Mouse (Mus musculus): Measurements from ENCODE around the gene Gm20521.
"Not testable (repeated sequence)": the region's sequence is repeated elsewhere in the genome, so short reads cannot be mapped to it uniquely, and the experiment has no call there.

Gm20521 gene

DNA sequence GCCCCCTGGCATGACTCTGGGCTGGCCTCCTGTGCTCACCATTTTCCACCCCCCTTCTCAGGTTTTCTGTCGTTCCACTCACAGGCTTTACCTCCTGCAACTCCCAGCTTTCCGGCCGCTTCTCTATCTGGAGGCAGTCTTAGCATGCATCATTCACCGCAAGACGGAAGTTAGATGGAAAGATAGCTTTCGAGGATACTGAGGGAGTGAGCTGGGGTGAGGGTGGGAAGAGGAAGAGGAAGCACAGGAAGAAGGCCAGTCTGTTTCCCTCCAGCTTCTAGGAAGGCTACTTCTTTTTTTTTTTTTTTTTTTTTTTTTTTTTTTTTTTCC is 53.6 kb downstream of the Gm20521 start:
- DNase-seq (ENCODE audit: low spot score in 2 of 2), result no peak

DNA sequence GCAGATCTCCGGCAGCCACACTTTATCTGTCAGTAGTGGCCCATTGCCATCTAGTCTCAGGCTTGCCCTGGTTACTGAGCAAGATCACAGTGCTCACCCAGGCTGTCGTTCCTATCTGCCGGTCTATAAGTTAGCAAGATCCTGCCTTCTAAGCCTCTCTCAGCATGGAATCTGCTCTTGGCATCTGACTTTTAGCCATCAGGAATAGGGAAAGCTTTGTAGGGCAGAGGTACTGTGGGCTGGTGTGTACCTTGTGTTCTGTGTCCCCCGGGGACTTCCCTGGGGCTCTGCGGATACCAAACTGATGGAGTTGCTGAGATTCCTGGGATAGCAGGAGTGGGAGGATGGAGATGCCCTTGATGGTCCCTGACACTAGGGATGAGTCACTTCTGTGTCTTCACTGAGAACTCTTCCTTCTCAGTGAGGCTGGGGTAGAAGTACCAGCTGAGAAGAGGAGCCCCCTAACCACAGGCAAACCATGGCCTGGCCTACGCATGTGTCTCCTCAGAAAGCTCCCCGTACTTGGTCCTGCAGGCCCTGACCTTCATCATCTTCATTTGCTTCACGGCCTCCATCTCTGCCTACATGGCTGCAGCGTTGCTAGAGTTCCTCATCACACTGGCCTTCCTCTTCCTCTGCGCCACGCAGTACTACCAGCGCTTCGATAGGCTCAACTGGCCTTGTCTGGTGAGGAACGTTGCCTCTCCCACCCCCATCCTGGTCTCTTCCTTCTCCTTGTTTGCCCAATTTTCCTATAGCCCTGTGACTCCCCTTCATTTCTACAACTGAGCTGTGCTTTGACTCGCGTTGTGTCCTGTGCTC is 54.3 kb downstream of the Gm20521 start:
- no peak for DNase-seq (ENCODE audit: low spot score in 2 of 2)

DNA sequence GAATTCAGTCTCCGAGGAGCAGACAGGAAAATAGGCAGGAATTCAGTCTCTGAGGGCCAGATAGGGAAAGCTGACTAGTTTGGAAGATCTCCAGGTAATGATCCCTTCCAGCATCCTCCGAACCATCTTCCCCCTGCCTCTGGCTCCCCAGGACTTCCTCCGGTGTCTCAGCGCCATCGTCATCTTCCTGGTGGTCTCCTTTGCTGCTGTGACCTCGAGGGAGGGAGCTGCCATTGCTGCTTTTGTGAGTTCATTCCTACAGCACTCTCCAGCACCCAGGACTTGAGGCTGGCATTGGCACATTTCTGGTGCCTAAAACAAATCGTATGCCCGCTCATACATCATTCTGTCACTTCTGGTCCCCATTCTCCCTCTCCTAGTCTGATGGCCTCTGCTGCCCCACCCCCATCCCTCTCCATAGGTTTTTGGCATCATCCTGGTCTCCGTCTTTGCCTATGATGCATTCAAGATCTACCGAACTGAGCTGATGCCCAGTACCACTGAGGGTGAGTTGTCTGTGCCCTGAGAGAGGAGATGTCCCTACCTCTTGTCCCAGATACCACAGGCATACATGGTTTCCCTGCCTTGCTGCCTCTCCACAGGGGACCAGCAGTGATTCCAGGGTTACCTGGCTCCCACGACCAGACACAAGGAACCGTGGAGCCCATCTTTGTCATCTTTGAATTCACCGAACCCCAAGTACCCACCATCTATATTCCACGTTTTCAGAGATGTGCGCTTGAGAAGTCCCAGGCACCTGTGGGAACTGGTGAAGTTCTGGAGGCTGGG is 55.4 kb downstream of the Gm20521 start:
- no peak for DNase-seq (ENCODE audit: low spot score in 2 of 2)

DNA sequence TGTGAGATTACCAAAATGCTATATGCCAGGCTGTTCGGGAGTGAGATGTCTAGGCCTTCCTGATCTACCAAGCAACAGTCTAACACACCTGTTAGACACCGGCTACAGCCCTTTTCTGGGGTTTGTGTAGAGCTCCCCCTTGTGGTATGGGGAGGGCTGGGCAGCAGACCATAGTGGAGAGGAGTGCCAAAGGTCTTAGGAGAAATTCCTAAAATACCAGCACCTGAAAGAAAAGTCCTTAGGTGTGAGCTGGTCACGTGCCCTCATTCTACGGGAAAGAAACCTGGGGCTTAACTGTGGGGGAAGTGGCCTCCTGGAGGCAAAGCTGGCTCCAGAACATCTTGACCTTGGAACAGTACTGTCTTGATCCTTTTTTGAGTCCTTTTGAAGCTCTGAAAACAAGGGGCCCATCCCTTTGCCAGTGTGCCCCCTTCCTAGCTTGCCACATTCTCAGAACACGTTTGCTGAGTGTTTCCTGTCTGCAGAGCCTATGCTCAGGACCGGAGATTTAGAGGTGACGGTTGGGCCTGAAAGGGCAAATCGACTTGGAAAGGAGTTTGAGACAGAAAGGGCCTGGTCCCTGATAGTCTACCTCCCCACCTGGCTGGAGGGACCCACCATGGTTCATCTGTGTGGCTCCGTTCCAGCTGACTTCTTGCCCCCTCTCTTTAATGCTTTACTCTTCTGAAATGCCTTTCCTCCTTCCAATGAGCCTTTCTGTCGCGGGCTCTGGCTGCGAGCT is 56.4 kb downstream of the Gm20521 start:
- peak in 1 of 2 experiments; percentile 34 for DNase-seq (ENCODE audit: low spot score in 2 of 2)

DNA sequence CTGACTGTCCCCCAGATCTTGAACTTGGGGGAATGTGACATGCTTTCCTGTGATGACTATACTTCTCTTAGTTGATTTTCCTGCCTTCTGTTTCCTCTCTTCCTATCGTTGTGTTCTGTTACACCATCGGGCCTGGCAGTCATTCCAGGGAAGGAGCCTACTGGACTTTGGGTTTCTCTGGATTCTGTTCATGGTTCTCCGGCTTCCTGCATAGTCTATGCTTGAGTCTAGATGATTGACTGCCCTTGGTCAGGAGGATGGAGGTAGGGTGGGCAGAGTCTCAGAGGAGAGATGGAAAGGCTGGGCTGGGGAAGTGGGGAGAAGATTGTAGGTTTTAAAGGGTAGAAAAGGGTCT is 56.9 kb downstream of the Gm20521 start:
- DNase-seq (ENCODE audit: low spot score in 2 of 2), result no peak

DNA sequence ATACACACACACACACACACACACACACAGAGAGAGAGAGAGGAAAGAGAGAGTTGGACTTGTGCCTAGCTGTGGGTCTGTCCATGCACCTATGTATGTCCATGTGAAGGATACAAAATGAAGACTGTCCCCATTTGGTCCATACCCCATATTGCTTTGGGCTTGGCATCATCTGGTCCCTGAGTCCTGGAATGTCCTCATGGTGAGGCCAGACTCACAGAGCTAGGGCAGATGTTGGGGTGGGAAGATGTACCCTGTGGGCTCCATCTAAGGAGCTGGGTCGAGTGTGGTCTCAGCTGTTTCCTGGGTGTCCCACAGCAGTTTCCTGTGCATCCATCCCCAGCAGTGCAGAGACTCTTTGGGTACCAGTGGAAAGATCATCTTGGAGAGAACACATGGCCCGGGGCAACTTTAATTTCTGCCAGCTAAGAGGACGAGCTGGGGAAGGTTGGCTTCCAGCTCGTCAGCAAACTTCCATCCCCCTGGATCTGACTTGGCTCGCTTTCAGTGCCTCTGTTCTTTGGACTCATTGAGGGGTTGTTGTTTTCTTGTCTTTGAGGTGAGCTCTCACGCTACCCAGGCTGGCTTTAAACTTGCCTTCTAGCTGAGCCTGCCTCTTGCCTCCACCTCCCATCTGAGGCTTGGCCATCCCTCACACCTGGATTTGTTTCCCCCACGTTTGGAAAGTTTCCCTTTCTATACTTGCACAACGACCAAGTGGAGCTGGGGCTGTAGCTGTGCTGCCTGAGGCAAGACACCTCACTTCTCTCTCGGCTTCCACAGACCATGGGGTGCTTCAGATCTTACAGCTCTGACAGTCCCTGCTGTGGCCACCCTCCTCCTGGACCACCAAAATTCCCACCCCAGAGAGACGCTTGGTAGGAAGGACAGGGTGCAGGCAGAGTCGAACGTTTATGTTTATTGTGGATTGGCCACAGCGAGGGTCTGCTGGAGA is 58.1 kb downstream of the Gm20521 start:
- DNase-seq (ENCODE audit: low spot score in 2 of 2), result no peak

DNA sequence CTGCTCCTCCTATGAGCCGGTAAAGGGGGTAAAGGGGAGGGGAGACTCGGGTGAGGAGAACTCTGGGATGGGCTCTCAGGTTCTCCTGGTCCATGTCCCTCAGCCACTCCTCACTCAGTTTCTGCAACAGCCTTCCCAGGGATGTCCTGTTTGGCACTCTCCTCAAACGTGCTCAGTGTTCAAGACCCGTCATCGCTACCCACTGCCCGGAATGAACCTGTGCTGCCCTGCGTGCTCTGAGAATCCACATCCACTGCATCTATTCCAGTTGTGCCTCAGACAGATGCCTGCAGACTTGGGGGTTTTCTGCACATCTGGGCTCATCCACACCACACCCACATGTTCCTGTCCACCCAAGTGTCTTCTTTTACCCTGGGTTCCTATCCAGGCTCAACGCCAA is 59.2 kb downstream of the Gm20521 start:
- no peak for DNase-seq (ENCODE audit: low spot score in 2 of 2)

DNA sequence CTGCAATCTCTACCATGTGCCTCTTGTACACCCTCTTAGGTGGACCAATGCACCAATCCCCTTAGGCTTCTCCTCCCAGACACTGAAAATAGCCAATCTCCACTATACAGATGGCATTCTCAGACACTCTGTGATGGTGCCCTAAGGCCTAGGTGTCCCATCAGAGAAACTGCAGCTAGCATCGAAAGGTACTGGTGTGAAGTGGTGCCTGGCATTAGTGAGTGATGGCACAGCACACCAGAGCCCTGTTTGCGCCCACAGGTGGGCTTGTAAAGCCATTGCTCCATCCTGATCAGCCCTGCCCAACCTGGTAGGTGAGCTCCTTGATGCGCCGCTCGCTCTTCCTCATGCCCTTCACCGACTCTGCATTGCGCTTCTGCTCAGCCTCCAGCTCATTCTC is 60.7 kb downstream of the Gm20521 start:
- no peak for DNase-seq (ENCODE audit: low spot score in 2 of 2)

DNA sequence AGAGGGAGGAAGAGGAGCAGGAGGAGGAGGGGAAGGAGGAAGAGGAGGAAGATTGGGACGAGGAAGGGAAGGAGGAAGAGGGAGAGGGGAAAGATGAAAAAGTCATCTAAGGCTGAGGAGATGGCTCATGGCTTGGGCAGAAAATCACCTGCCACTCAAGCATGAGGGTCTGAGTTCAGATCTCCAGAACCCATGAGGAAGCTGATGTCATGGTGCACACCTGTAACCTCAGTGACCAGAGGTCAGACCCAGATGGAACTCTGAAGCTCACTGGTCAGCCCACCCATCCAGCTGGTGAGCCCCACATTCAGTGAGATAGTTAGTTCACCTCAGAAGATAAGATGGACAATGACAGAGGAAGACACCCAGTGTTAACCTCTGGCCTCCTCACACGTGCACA is 61.7 kb downstream of the Gm20521 start:
- no peak for DNase-seq (ENCODE audit: low spot score in 2 of 2)

DNA sequence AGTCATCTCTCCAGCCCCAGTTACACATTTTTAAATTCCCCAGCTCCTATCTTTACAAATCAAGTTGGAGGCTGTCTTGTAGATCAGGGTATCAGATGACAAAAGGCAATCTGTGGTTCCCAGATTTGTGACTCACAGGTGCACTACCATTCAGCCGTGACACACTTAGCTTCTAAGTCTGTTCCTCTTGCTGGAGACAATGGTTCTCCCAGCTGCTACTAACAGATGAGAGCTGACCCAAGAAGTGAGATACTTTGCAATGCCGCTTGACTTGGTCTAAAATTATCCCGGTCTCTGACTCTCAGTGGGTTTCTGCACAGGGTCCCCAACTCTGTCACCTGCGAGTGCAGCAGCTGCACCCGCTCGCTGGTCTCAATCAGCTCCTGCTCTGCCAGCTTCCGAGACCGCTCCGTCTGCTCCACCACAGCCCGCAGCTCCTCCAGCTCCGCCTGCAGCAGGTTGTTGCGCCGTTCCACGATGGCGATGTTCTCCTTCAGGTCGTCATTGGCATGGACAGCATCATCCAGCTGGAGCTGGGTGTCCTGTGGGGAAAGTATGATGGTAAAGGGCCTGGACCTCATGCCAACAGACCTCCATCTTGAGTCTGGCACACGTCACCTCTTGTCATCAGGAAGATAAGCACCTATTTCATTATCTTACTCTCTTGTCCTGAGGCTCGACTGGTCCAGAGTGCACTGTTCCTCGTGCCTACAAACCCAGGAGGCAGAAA is 62.9 kb downstream of the Gm20521 start:
- no peak for DNase-seq (ENCODE audit: low spot score in 2 of 2)

DNA sequence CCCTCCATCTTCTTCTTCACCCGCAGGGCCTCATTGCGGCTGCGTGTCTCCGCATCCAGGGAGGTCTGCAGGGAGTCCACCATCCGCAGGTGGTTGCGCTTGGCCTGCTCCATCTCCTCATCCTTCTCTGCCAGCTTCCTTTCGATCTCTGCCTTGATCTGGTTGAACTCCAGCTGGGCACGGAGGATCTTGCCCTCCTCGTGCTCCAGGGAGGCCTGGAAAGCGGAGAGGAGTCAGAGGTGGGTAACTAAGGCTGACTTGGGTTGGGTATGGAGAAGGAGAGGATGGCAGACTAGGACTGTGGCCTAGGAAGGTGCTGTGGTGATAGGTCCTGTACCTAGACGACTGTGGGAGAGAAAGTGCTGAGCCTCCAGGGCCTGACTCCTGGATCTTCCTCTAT is 63.8 kb downstream of the Gm20521 start:
- not testable (repeated sequence) for DNase-seq (ENCODE audit: low spot score in 2 of 2)

All from frontal cortex, postnatal 10 days (tissue).